Mouse (Mus musculus) heart, adult 9 months (tissue): Measurements from ENCODE around the gene Lingo2.
"Not testable (repeated sequence)": the region's sequence is repeated elsewhere in the genome, so short reads cannot be mapped to it uniquely, and the experiment has no call there.

Experiments
- DNase-seq, 2 experiments: peaks; one replicate each; pipeline ENCODE4 v3.0.0; 2022; ENCODE audit warnings: low spot score in 2 of 2

Lingo2 gene

DNA sequence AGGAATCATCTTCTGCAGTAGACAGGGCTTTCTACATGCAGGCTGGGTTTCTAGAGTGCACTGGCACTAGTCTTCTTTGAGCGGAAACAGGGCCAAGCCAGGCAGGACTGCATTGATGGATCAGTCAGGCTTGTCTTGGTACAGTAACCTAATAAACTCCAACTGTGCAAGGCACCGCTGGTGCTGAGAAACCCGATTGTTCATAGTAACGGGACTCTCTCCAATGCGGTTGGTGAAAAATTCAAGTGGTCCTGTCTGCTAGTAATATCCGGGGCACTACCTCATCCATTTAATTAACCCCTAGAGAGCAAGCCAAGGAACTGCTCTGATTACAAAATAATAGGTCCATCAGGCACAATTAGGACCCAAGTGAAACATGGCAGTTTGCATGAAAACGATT is 1106.4 kb downstream of the Lingo2 start:
- DNase-seq: no peak

DNA sequence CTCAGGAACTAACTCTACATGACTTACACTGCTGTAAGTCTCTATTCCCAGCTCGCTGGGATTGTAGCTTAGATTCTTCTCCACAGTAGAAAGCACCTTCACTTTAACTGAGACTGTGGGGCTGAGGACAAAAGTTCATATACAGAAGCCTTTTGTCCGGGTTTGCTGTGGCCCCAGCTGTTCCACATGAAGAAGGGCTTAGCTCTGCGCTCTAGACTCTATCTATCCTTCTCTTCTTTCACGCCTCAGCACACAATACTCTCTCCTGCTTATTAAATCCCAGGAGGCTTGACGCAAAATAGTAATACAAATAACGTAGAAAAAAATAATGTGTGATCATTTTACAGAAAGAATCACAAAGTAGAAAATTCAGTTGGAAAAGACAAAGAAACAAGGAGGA is 1107.0 kb downstream of the Lingo2 start:
- DNase-seq: no peak

DNA sequence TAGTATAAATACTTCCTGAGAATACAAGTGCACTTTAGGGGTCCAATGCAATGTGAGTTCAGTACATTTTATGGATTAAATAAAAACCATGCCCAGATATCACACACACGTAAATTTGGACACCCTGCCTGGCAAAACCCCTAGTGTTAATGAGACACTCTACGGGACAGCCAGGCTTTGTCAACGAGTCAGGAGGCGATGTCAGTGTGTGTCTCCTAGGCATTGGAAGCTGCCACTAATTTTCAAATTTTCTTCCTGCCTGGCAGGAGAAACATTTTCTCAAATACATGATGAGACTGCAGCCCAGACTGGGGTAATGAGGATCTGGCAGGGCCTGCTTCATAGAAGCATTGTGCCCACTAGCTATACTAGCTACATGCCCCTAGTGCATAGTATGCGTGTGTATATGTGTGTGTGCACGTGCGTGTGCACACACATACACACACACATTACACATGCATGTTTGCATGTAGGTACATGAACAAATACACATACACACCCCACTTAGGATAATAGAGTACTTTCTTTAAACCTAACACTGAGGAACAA is 1128.2 kb downstream of the Lingo2 start:
- no peak for DNase-seq

- no peak for DNase-seq
Measured at GRCm38 (mm10) chr4:35820701-35821100, 1130.8 kb downstream of the Lingo2 start.

DNA sequence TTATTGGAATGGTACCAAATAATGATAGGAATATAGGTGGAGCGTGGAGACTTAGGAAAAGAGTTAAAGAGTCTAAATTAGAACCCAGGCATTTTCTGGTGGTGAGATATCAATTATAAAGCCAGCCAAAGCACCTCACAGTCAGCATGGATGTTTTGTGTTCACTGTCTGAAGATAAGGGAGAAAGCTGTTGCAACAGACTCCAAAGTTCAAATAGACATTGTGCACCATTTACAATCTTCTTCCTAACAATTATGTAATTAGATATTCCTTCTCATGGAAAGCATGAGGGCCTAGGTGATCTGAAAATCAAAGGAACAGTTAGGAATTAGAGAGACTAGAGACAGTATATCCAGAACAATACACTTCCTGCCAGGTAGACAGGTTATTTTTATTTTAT is 1136.8 kb downstream of the Lingo2 start:
- no peak for DNase-seq

DNA sequence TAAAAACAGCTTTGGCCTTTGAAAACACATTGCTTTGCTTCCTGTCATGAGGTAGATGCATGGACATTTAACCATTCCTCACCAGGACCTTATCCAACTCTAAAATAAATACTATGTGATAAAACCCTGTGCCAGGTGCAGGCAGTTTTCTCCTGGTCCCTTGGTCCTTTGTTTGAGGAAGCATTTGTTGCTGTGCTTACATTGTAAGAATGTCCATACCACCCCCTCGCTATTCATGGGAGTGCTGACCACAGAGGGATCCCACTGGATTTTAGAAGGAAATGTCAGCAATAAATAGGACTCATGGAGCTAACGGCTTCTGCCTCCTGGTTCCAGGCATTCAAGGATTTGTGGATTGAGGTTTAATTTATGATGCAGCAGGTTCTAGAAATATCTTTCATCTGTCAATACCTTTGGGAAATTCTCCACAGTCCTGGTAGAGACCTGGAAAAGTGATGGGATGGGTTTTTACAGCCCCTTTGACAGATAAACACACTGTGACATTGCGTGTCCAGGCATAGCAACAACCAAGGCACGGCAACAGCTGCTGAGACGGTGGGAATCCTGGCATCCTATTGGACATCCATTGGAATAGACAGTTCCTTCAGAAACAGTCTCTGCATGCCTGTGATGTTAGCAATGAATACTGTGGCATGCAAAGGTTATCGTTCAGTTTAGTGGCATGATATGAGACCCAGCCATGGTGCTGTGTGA is 1143.9 kb downstream of the Lingo2 start:
- DNase-seq: no peak

DNA sequence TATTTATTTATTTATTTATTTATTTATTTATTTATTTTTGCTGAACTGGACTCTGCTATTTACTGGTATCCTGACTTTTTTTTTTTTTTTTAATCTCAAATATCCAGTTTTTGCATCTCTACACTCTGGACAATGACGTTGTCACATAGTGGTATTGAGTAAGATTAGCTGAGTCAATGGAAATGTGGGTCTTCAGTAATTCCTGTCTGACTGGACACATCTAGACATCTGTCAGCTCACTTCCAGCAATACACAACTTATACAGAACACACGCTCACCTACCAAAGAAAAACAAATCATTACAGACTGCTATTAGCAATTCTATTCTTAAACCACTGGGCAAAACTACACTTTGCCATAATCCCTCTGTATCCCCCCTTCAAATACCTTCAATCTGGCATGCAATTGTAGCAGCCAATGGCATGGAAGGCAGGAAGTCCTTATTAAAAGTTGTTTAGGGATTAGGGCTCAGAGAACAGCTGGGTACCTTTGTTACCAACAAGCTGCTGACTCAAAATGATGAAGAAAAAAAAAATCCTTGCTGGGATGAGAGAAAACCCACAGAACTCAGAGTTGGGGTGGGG is 1144.6 kb downstream of the Lingo2 start:
- no peak for DNase-seq

- DNase-seq: no peak
Measured at GRCm38 (mm10) chr4:35784255-35784921, 1167.2 kb downstream of the Lingo2 start.

DNA sequence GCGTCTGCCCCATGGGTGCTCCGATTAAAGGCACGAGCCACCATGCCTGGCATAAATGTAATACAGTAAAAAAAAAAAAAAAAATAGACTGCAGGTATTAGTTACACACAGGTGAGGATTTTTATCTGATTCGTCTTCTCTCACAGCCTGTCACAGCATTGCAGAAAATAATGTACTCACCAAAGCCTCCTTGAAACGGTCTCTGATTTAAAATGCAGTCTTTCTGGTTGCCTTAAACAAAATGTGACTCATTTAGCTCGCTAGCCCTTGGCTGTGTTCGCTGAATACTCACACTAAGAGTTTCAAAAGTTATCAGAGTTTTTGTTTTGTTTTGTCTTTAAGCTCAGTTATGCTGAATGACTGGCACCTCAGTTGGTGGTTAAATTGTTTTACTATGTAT is 1180.7 kb downstream of the Lingo2 start:
- no peak for DNase-seq

- DNase-seq: no peak
Measured at GRCm38 (mm10) chr4:35766905-35767304, 1184.6 kb downstream of the Lingo2 start.

DNA sequence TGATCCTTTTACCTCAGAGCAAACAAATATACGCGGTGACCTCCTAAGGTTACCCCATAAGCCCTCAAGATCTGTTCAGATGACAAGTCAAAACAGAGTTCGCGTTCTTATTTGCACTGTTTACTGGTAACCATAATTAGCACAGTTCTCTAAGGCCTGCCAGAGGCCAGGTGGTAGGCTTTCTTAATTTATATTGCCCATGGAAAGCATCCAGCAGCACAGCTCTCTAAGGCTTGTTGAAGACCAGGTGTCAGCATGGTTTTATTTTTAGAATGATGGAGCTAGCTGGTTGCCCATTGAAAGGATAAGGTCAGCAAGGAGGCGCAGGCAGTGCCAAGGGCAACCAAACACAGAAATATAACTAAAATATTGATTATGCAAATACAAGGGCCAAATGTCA is 1190.4 kb downstream of the Lingo2 start:
- DNase-seq: no peak

- DNase-seq: no peak
Measured at GRCm38 (mm10) chr4:35752121-35752860, 1199.3 kb downstream of the Lingo2 start.

- DNase-seq: no peak
Measured at GRCm38 (mm10) chr4:35746693-35747092, 1204.9 kb downstream of the Lingo2 start.

- no peak for DNase-seq
Measured at GRCm38 (mm10) chr4:35724774-35725173, 1226.8 kb downstream of the Lingo2 start.

DNA sequence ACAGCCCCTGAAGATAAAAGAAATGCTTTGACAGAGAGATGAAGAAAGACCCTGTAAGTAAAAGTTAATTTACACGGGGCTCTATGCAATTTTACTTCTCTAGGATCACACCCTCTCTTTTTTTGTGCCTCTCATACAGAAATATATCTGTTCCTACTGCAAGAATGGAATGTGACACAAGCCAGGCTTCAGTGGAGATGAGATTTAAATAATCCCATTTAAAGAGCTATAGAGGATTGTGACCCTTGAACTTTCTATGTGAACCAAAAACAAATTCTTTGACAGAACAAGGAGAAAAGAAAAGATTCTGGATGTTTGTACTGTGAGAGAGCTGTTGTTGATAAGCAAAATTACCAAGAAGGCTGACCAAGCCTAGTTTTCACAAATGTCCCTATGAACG is 1247.4 kb downstream of the Lingo2 start:
- no peak for DNase-seq

GRCm38 (mm10) chr4:35702661-35703060 is 1248.9 kb downstream of the Lingo2 start:
- no peak for DNase-seq

GRCm38 (mm10) chr4:35695137-35695522 is 1256.4 kb downstream of the Lingo2 start:
- no peak for DNase-seq

DNA sequence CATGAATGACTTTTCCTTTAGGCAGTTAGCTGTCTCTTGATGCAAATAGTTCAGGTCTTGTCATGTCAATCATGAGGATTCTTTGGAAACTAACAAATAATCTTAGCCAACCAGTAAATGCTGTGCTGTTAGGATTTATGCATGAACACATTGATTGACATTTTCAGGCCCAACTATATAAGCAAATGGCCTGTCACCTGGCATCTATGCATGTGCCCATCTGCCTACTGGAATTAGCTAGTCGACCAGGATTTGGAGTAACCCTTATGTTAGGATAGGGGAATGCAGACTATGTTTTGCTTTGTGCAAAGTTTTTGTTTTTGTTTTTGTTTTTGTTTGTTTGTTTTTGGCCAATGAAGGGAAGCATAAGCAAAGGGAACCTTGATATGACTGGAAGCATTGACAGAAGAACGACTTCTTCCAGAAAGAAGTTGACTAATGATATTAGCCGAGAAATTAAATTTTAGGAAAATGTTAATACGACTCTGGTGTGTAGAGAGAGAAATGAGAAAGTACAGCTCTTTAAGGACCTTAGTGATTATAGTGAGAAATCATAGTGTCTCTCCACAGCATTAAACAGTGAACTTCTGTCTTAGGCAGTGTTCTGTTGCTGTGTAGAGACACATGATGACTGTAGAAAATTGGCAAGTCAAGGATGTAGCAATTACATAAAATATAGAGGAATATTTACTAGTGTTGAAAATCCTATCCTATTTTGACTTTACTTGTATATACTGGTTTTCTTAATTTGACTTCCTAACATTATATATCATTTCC is 1257.0 kb downstream of the Lingo2 start:
- DNase-seq: no peak

DNA sequence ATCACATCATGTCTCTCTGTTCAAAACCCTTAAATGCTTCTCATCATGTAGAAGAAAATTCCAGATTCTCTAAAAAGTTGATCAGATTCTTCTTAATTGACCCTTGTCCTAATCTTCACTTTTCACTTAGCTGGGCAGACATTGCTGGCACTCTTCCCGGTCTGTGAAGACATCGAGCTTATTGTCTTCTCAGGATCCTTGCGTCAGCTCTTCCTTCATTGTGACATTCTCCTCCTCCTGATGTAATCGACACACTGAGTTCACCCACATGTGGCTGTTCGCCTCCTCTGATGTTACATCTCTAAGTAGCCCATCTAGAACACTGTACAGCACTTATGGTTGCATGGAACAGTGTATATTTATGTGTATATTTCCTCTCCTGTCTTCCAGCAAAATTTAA is 1261.0 kb downstream of the Lingo2 start:
- no peak for DNase-seq

- not testable (repeated sequence) for DNase-seq
Measured at GRCm38 (mm10) chr4:35688498-35689240, 1262.9 kb downstream of the Lingo2 start.
